Mouse (Mus musculus): ENCODE data around the gene C1qtnf2. TPM values are rescaled to one million over a fixed set of nuclear protein-coding genes. Genes with fewer than 3 reads are reported as not detected.

C1qtnf2 gene
- polyA plus RNA-seq (2011; ENCODE audit: insufficient read depth, insufficient read length, low replicate concordance, missing spikeins): not detected in 2 replicates

DNA sequence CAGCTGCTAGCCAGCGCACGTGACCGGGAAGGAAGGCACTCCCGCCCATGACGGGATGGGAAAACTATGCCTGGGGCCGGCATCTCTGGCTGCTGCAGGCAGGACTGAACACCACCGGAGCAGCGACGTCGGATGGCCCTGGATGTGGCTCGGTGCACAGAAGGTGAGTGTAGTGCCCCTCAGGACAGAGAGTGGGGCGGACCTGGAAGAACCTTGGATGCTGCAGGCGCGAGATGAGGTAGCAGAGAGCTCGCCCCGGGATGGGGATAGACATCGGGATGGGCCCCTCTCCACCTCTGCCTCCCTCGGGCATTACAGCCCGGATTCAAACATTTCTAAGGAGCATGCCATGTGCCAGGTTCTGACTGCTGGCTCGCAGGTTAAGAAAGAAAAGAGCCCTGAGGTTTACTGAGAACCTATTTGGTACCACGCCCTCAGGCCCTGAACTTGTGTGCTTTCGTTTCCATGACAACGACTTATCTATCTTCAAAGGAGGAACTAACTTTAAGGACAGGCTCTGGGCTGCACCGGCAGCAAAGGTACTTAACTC lies at the start of gene C1qtnf2:
Gene C1qtnf2, plus strand, starts transcription at position 52 of the 550 bp plus-strand sequence.
- H3K4me3 ChIP-seq (replicated peaks; ENCODE audit: control insufficient read depth, low read depth, low read length): no peak within 1 kb of the TSS
- TF ChIP-seq POLR2A (IDR thresholded peaks at IDR 0.05; ENCODE audit: borderline replicate concordance, control insufficient read depth, low read depth, low read length): no peak
- TF ChIP-seq CTCF (IDR thresholded peaks at IDR 0.05; ENCODE audit: control insufficient read depth, insufficient read depth, low read length): no peak
- no peaks in the 10 kb centered on the region for H3K4me1 ChIP-seq (ENCODE audit: control insufficient read depth, insufficient read depth, low read length)
- H3K27ac ChIP-seq (ENCODE audit: control insufficient read depth, insufficient read depth, low read depth, low read length, poor library complexity): no peak within 1 kb of the TSS; the same call in 1 of the 2 replicates
- WGBS: 11% methylated on average over 24 of the region's 24 CpGs

DNA sequence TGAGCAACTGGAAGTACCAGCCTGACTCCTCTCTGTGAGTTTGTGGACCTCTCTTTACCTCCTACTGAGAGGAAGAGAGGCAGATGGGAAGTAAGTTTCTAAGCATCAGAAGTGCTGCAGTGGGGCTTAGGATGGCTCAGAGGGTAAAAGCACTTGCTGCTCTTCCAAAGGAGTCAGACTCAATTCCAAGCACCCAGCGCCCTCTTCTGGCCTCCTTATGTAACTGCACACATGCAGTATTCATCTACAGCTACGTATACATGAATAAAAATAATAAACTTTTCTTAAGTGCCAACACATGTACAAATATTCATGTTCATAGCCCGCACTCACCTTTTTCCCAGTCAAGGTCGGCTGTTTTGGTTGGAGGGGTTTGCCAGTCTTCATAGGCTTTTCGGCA lies 49.7 kb upstream of the C1qtnf2 start:
- no peak overlapping the region for H3K27ac ChIP-seq (ENCODE audit: control insufficient read depth, insufficient read depth, low read depth, low read length, poor library complexity)
- H3K4me3 ChIP-seq (replicated peaks; ENCODE audit: control insufficient read depth, low read depth, low read length): no peak overlapping the region
- 75% methylated on average over 5 of the region's 5 CpGs for WGBS
- no peak for TF ChIP-seq POLR2A (IDR thresholded peaks at IDR 0.05; ENCODE audit: borderline replicate concordance, control insufficient read depth, low read depth, low read length)
- 0 out of 2 replicates have a peak, but pooled peaks have one; percentile 23 for TF ChIP-seq CTCF (IDR thresholded peaks at IDR 0.05; ENCODE audit: control insufficient read depth, insufficient read depth, low read length)
- no peaks in the 10 kb centered on the region; the same call in 1 of the 2 replicates for H3K4me1 ChIP-seq (ENCODE audit: control insufficient read depth, insufficient read depth, low read length)

DNA sequence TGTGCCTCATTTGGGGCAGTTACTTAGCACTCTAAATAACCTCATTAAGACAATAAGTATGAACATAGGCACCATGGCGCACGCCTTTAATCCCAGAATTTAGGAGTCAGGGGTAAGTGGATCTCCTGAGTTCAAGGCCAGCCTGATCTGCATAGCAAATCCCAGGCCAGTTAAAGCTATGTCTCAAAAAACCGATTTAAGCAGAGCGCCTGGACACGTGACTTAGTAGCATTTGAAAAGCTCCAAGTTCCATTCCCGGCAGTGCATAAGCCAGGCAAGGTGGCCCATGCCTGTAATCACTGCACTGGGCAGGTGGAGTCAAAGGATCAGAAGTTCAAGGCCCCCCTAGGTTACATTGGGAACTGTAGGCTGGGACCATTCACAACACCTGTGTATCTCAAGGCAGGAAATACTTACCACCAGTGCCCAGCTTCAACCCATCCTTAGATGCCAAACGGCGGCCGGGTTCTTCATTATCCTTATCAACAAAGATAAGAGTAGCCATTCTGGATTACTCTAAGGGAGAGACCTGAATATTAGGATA lies 48.8 kb upstream of the C1qtnf2 start:
- H3K4me3 ChIP-seq (replicated peaks; ENCODE audit: control insufficient read depth, low read depth, low read length): no peak overlapping the region
- TF ChIP-seq POLR2A (IDR thresholded peaks at IDR 0.05; ENCODE audit: borderline replicate concordance, control insufficient read depth, low read depth, low read length) (no peak), CTCF (IDR thresholded peaks at IDR 0.05; ENCODE audit: control insufficient read depth, insufficient read depth, low read length) (no peak)
- WGBS: 83% methylated on average over 9 of the region's 9 CpGs
- no peaks in the 10 kb centered on the region; the same call in 1 of the 2 replicates for H3K4me1 ChIP-seq (ENCODE audit: control insufficient read depth, insufficient read depth, low read length)
- no peak overlapping the region for H3K27ac ChIP-seq (ENCODE audit: control insufficient read depth, insufficient read depth, low read depth, low read length, poor library complexity)

- no peaks in the 10 kb centered on the region; the same call in 1 of the 2 replicates for H3K4me1 ChIP-seq (ENCODE audit: control insufficient read depth, insufficient read depth, low read length)
- peak within 1 kb of the TSS; percentile 87 for H3K4me3 ChIP-seq (replicated peaks; ENCODE audit: control insufficient read depth, low read depth, low read length)
- 4% methylated on average over 27 of the region's 27 CpGs for WGBS
- TF ChIP-seq POLR2A (IDR thresholded peaks at IDR 0.05; ENCODE audit: borderline replicate concordance, control insufficient read depth, low read depth, low read length): peak; percentile 91
- TF ChIP-seq CTCF (IDR thresholded peaks at IDR 0.05; ENCODE audit: control insufficient read depth, insufficient read depth, low read length): 0 out of 2 replicates have a peak, but pooled peaks have one; percentile 2
- peak within 1 kb of the TSS; percentile 49 for H3K27ac ChIP-seq (ENCODE audit: control insufficient read depth, insufficient read depth, low read depth, low read length, poor library complexity)
Measured at GRCm38 (mm10) chr11:43425824-43426413, 48.2 kb upstream of the C1qtnf2 start, which contains the start of gene Pttg1. TSS of gene Pttg1 (minus strand) at chr11:43426251.

GRCm38 (mm10) chr11:43426414-43426884 lies 47.6 kb upstream of the C1qtnf2 start:
- no peak for TF ChIP-seq POLR2A (IDR thresholded peaks at IDR 0.05; ENCODE audit: borderline replicate concordance, control insufficient read depth, low read depth, low read length)
- TF ChIP-seq CTCF (IDR thresholded peaks at IDR 0.05; ENCODE audit: control insufficient read depth, insufficient read depth, low read length): no peak
- H3K4me1 ChIP-seq (ENCODE audit: control insufficient read depth, insufficient read depth, low read length): no peaks in the 10 kb centered on the region; the same call in 1 of the 2 replicates
- H3K4me3 ChIP-seq (replicated peaks; ENCODE audit: control insufficient read depth, low read depth, low read length): no peak overlapping the region
- 21% methylated on average over 7 of the region's 7 CpGs for WGBS
- 0 out of 2 replicates have a peak overlapping the region, but pooled peaks have one; percentile 32 for H3K27ac ChIP-seq (ENCODE audit: control insufficient read depth, insufficient read depth, low read depth, low read length, poor library complexity)

DNA sequence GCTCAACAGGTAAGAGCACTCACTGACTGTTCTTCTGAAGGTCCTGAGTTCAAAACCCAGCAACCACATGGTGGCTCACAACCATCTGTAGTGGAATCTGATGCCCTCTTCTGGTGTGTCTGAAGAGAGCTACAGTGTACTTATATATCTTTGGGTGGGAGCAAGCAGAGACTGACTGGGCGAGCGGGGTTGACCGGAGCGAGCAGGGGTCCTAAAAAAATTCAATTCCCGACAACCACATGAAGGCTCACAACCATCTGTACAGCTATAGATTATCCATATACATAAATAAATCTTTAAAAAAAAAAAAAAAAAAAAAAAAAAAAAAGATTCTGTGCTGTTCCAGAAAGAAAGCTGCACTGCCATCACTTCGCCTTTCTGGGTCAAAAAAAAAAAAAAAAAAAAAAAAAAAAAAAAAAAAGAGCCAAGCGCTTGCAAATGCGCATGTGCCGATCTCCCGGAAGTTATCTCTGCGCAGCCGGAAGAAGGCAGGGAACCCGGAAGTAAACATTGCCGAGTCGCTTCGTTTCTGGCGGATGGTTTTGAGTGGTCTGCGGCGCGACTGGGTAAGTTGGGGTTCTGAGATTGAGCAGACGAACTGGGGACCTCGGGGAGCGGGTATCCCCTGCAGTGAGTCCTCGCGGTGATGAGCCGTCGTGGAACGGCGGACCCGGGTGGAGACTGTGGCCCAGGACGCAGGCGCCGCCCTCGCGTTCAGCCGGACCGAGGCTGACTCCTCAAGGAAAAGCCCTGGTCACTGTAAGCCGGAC lies 40.6 kb upstream of the C1qtnf2 start, which contains the start of gene Slu7:
Gene Slu7, plus strand, starts transcription at position 491 of the 770 bp plus-strand sequence.
- WGBS: 8% methylated on average over 38 of the region's 38 CpGs
- H3K27ac ChIP-seq (ENCODE audit: control insufficient read depth, insufficient read depth, low read depth, low read length, poor library complexity): peak within 1 kb of the TSS; percentile 60
- H3K4me1 ChIP-seq (ENCODE audit: control insufficient read depth, insufficient read depth, low read length): no peaks in the 10 kb centered on the region
- TF ChIP-seq CTCF (IDR thresholded peaks at IDR 0.05; ENCODE audit: control insufficient read depth, insufficient read depth, low read length) (no peak), POLR2A (IDR thresholded peaks at IDR 0.05; ENCODE audit: borderline replicate concordance, control insufficient read depth, low read depth, low read length) (peak; percentile 33; the same call in 1 of the 2 replicates)
- peak within 1 kb of the TSS; percentile 97 for H3K4me3 ChIP-seq (replicated peaks; ENCODE audit: control insufficient read depth, low read depth, low read length)

GRCm38 (mm10) chr11:43434024-43434407 lies 40.1 kb upstream of the C1qtnf2 start:
- no peak for TF ChIP-seq POLR2A (IDR thresholded peaks at IDR 0.05; ENCODE audit: borderline replicate concordance, control insufficient read depth, low read depth, low read length)
- TF ChIP-seq CTCF (IDR thresholded peaks at IDR 0.05; ENCODE audit: control insufficient read depth, insufficient read depth, low read length): no peak
- WGBS: 1% methylated on average over 9 of the region's 9 CpGs
- Histone ChIP-seq H3K4me3 (replicated peaks; ENCODE audit: control insufficient read depth, low read depth, low read length) (peak overlapping the region; percentile 97), H3K27ac (ENCODE audit: control insufficient read depth, insufficient read depth, low read depth, low read length, poor library complexity) (peak overlapping the region; percentile 60), H3K4me1 (ENCODE audit: control insufficient read depth, insufficient read depth, low read length) (no peaks in the 10 kb centered on the region)
